Mouse (Mus musculus) lung, postnatal 10 days (tissue): ENCODE measurements around the gene Gm4131.
"Not testable (repeated sequence)": the region's sequence is repeated elsewhere in the genome, so short reads cannot be mapped to it uniquely, and the experiment has no call there.

Experiments
- DNase-seq: peaks from one replicate; pipeline ENCODE4 v3.0.0; 2021

Gene Gm4131

GRCm38 (mm10) chr14:62566821-62567220 is at the start of gene Gm4131:
Gene Gm4131 (minus strand): TSS chr14:62566921.
- DNase-seq: not testable (repeated sequence)

DNA sequence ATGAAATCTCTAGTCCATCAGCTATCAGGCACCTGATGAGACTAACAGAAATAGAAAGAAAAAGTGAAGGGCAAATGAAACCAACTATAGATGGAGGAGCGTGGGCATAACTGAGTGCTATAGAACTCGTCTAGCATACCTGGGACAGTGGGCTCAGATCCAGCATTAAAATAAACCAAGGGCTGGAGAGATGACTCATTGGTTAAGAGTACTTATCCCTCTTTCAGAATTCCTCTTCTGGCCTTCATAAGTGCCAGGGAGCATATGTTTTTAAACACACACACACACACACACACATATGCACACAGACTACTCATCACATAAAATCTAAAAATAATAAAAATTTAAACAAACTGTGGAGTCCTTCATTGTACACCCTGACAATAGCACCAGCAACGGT is 43.2 kb upstream of the Gm4131 start:
- no peak for DNase-seq

- DNase-seq: peak; percentile 19
These were observed 41.1 kb upstream of the Gm4131 start for GRCm38 (mm10) chr14:62607791-62608196.

GRCm38 (mm10) chr14:62602869-62603268 is 36.1 kb upstream of the Gm4131 start:
- DNase-seq: no peak

- no peak for DNase-seq
These were observed 35.5 kb upstream of the Gm4131 start for GRCm38 (mm10) chr14:62602271-62602670.

- no peak for DNase-seq
These were observed 33.4 kb upstream of the Gm4131 start for GRCm38 (mm10) chr14:62600109-62600522.

- DNase-seq: no peak
These were observed 18.6 kb upstream of the Gm4131 start for GRCm38 (mm10) chr14:62585338-62585737.

DNA sequence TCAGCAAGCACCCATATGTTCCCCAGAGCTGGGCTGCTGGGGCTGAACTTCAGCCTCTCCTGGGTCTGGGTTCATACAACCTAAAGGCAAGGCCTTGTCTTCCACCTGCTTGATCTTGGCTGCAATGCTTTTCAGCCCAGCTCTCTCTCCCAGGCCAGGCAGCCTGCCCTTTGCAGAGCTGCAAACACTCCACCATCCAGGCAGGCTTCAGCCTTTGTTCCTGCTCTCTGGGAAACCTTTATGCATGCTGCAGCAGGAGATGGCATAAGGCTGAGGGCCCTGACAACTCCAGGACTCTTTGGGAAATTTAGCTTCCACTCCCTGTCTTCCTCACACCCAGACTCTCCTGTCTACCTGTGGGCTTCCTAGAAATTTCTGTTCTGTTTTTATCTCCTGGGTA is 17.9 kb upstream of the Gm4131 start:
- no peak for DNase-seq

DNA sequence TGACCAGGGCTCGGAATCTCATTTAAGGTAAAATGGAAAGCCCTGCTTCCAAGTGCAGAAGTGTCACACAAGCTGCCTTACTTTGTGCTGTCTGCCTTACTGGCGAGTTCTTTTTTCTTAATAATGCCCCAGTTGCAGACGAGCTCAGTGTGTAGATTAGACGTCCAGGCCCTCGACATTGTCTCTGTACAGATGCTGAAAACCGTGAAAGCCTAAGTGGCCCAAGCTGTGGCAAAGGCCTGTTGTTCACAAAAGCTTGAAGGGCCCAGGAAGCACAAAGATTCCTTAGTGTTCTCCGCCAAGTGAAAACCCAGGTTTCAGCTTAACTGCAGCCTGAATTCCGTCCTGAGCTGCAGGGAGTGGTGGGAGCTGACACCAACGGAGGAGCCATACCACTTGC is 15.0 kb upstream of the Gm4131 start:
- DNase-seq: no peak

- no peak for DNase-seq
These were observed 14.2 kb upstream of the Gm4131 start for GRCm38 (mm10) chr14:62580945-62581344.

DNA sequence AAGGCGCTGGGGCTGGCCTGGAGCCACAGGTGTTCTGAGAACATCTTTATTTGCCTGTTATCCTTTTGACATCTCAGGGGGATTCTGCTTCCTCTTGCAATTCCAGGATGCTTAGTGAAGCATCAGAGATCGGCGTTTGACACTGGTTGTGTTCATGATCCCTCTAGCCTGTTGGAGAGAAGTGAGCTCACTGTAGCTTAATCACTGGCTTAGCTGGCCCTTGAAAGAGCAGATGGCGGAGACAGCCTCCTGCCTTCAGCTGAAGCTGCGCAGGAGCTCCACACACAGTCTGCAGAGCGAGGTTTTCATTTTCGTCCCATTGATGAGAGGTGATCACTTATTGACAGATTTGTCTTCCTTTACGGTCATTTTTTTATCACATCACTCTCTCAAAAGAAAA is 9.1 kb upstream of the Gm4131 start:
- no peak for DNase-seq

GRCm38 (mm10) chr14:62574906-62575305 is 8.2 kb upstream of the Gm4131 start:
- no peak for DNase-seq

DNA sequence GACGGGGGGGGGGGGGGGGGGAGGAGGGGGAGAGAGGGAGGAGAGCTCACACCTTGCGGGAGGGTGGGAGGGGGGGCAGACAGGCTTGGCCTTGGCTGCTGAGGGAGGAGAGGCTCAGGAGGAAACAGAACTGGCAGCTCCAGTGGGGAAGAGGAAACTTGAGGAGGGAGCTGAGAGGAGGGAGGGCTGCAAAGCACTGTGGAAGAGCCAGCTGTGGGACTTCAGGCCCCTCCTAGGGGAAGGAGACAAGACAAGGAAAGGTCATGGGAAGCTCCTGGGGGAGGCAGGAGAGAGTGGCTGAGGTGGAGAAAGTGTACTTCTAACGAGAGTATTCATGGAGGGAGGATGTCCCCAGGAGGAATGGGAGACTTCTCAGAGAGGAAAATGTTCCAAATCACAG is 6.7 kb upstream of the Gm4131 start:
- DNase-seq: no peak

DNA sequence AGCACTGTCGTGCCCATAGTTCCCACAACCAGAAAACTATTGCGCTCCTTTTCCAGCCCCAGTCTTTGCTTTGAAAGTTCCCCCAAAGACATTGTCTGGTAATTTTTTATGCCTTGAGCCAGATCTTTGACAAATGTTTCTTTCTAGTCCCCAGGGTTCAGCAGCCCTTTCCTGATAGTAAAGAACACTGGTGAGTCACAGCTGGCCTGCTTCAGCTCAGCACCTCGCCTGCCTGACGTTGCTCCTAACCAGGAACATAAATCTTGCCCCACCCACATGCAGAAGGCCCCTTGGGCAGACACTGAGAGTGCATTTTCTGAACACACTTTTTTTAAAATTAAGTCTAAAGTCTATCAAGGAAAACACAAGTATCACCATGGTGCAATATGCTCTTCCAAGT is 3.6 kb upstream of the Gm4131 start:
- peak; percentile 48 for DNase-seq

GRCm38 (mm10) chr14:62569463-62569862 is 2.7 kb upstream of the Gm4131 start:
- no peak for DNase-seq

DNA sequence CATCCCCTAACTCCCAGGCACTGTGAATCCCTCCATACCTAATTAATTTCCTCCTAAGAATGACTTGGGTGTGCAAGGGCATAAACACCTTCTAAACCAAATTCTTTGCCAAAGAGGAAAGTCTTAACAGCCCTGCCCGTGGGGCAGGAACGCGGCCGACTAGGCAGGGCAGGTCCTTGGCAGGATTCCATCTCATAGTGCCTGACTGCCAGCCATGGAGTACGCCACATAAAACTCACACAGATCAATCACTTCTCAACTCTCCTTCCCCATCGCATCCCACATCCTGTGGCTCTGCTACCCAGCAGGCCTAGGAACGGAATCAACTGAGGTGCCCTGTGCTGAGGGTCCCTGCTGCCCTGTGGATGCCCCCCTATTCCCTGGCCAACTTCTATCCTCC is 3.0 kb downstream of the Gm4131 start:
- DNase-seq: no peak

GRCm38 (mm10) chr14:62561875-62562748 is 4.6 kb downstream of the Gm4131 start:
- no peak for DNase-seq

GRCm38 (mm10) chr14:62557111-62557510 is 9.6 kb downstream of the Gm4131 start:
- no peak for DNase-seq

- DNase-seq: no peak
These were observed 10.6 kb downstream of the Gm4131 start for GRCm38 (mm10) chr14:62555840-62556810.

DNA sequence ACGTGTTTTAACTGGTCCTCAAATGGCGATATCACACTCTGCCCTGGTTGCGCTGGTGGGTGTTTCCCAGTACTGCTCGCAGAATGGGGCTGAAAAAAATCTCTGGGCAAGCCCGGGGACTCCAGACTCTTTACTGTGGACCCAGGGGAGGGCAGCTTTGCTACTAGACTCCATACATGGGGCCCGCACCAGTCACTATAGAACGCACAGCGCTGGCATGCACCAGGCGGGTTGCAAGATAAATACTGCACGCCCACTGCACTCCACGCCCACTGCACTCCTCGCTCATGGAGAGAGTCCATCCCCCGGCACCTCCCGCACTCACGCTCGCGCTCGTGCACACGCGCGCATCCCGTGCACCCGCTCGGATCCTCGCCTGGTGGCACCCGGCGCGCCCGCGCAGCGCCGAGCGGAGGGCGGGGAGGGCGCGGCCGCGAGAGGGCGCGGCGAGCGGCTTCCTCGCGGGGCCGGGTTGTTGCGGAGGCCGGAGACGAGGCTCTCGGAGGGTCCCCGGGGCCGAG is 11.4 kb downstream of the Gm4131 start, which contains the start of gene Fam124a:
Fam124a (plus strand) TSS at position 429 of the 521 bp plus-strand sequence.
- peak; percentile 86 for DNase-seq

DNA sequence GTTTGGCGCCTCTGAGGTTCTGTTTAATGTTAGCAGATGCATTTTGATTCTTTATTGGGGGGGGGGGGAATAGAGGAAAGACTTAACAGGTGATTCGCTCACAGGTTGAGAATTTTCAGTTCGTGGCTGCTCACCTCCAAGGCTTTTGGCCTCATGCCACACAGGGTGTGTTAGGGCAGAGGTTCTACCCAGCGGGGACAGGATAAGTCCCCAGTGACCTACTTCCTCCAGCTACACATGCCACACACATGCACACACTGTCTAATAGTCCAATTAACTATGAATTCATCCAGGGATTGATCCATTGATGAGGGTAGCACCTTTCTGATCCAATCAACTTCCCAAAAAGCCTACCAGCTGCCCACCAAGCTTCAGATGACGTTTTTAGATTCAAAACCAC is 12.9 kb downstream of the Gm4131 start:
- no peak for DNase-seq

- peak; percentile 16 for DNase-seq
These were observed 13.9 kb downstream of the Gm4131 start for GRCm38 (mm10) chr14:62552771-62553170.

GRCm38 (mm10) chr14:62550121-62550520 is 16.6 kb downstream of the Gm4131 start:
- DNase-seq: no peak
